ENCODE assay signal across 9 mouse cellular contexts in the genomic region with DNA sequence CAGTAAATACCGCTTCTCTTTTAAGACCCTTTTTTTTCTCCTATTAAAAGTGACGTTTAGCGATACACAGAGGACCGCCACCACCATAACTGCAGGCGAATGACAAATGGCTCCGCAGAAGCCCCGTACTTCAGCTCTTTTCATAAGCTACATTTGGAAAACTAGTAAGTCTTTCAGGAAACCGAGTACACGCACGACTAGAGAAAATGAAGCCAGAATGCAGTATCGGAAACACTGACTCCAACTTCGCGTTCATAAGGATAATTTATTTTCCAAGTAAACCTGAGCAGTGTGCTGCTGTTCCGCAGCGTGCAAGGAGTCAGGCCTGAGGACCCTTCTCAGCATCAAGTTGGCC.
A peak's percentile ranks its signal among the peaks of the same experiment; 100 is the strongest.
DNase-seq lines count a peak whose midpoint lies in the region; ATAC-seq and TF ChIP-seq lines count a peak whose summit lies in the region.
"Had no signal": no experiment of that assay in that cellular context is flagged by ENCODE, and none has a peak within 500 bp of the region (broad histone marks: within the 10 kb centered on the region; RNA-seq: fewer than 3 reads in every experiment).

No protein-coding gene starts in this region.

- H3K27ac ChIP-seq in kidney, embryonic 14.5 days (ENCODE audit: low read depth, low read length), result no peak overlapping the region
- no peak overlapping the region for H3K27ac ChIP-seq in hindbrain, embryonic 16.5 days (ENCODE audit: low read depth, low read length)
- no peak overlapping the region for H3K27ac ChIP-seq in midbrain, postnatal 0 days (ENCODE audit: low read depth, low read length)

- ATAC-seq in kidney, embryonic 14.5 days (ENCODE audit: low FRiP score, low TSS enrichment), result 0 out of 2 replicates have a peak, but pooled peaks have one; percentile 24
- peak; percentile 42; the same call in 1 of the 2 replicates for ATAC-seq in hindbrain, embryonic 16.5 days
- no peak for ATAC-seq in midbrain, postnatal 0 days (ENCODE audit: low FRiP score)

- H3K27me3 ChIP-seq in kidney, embryonic 14.5 days (ENCODE audit: control insufficient read depth, insufficient read depth, low read length), result peaks cover 4% of the 10 kb centered on the region; the same call in 1 of the 2 replicates
- no peaks in the 10 kb centered on the region for H3K27me3 ChIP-seq in hindbrain, embryonic 16.5 days (replicated peaks; ENCODE audit: control insufficient read depth, insufficient read depth, low read length)
- H3K27me3 ChIP-seq in midbrain, postnatal 0 days (ENCODE audit: insufficient read depth, low read length), result no peaks in the 10 kb centered on the region; the same call in 1 of the 2 replicates

- peak overlapping the region; percentile 84 for H3K4me2 ChIP-seq in kidney, embryonic 14.5 days (replicated peaks; ENCODE audit: low read depth, low read length)
- peak overlapping the region; percentile 97 for H3K4me2 ChIP-seq in hindbrain, embryonic 16.5 days (ENCODE audit: low read length)
- H3K4me2 ChIP-seq in midbrain, postnatal 0 days (ENCODE audit: low read depth, low read length, poor library complexity, severe bottlenecking), result peak overlapping the region; percentile 80

- H3K9me3 ChIP-seq in kidney, embryonic 14.5 days (ENCODE audit: control insufficient read depth, low read length), result no peaks in the 10 kb centered on the region
- H3K9me3 ChIP-seq in hindbrain, embryonic 16.5 days (ENCODE audit: control insufficient read depth, low read length), result no peaks in the 10 kb centered on the region
- no peaks in the 10 kb centered on the region for H3K9me3 ChIP-seq in midbrain, postnatal 0 days (ENCODE audit: low read length)

- WGBS in kidney, embryonic 14.5 days, result 8% methylated on average over 15 of the region's 15 CpGs
- WGBS in hindbrain, embryonic 16.5 days, result 11% methylated on average over 15 of the region's 15 CpGs
- 8% methylated on average over 15 of the region's 15 CpGs for WGBS in midbrain, postnatal 0 days

- peak overlapping the region; percentile 45 for H3K4me3 ChIP-seq in kidney, embryonic 14.5 days (ENCODE audit: low read length)
- peak overlapping the region; percentile 52 for H3K4me3 ChIP-seq in hindbrain, embryonic 16.5 days (ENCODE audit: low read length)
- H3K4me3 ChIP-seq in midbrain, postnatal 0 days (ENCODE audit: low read depth, low read length), result peak overlapping the region; percentile 46

- H3K36me3 ChIP-seq in kidney, embryonic 14.5 days (ENCODE audit: control insufficient read depth, insufficient read depth, low read length), result no peaks in the 10 kb centered on the region
- H3K36me3 ChIP-seq in hindbrain, embryonic 16.5 days (ENCODE audit: control insufficient read depth, insufficient read depth, low read length), result no peaks in the 10 kb centered on the region
- no peaks in the 10 kb centered on the region for H3K36me3 ChIP-seq in midbrain, postnatal 0 days (ENCODE audit: insufficient read depth, low read length)

- no peaks in the 10 kb centered on the region for H3K4me1 ChIP-seq in kidney, embryonic 14.5 days (ENCODE audit: control insufficient read depth, insufficient read depth, low read length)
- no peaks in the 10 kb centered on the region for H3K4me1 ChIP-seq in hindbrain, embryonic 16.5 days (ENCODE audit: control insufficient read depth, insufficient read depth, low read depth, low read length)
- no peaks in the 10 kb centered on the region for H3K4me1 ChIP-seq in midbrain, postnatal 0 days (ENCODE audit: insufficient read depth, low read length)

- no peak for TF ChIP-seq CTCF in midbrain, postnatal 0 days (IDR thresholded peaks at IDR 0.05)

- peak overlapping the region; percentile 42; the same call in 1 of the 2 replicates for H3K9ac ChIP-seq in kidney, embryonic 14.5 days (ENCODE audit: low read depth, low read length)
- H3K9ac ChIP-seq in hindbrain, embryonic 16.5 days (ENCODE audit: low read depth, low read length), result peak overlapping the region; percentile 51
- H3K9ac ChIP-seq in midbrain, postnatal 0 days (replicated peaks; ENCODE audit: low read length, poor library complexity, severe bottlenecking), result peak overlapping the region; percentile 42

- no peak for DNase-seq in kidney, postnatal 4 days
- peak; percentile 42 for DNase-seq in embryo, embryonic 9.5 days (ENCODE audit: extremely low spot score)
- DNase-seq in midbrain, postnatal 0 days (ENCODE audit: low spot score), result peak; percentile 22
- no peak for DNase-seq in adrenal gland, adult 18-20 months (ENCODE audit: low spot score in 2 of 2)
- DNase-seq in gastrocnemius, postnatal 14 days, result no peak
- DNase-seq in right cerebral cortex, postnatal 36 days (ENCODE audit: low spot score in 2 of 2), result no peak
- DNase-seq: cerebellum, adult 11 months had no signal

- intact Hi-C loops in gastrocnemius, postnatal 14 days (cut with DNase I; ENCODE audit: low total_unique reads), result no loop called here

Comparison
In these comparisons a context has a peak if more than half of its experiments do, and no peak if none do; other contexts are left out.
1. DNase-seq: peak in embryo, embryonic 9.5 days (single experiment) and midbrain, postnatal 0 days (single experiment); none in kidney, postnatal 4 days (0 of 2), adrenal gland, adult 18-20 months (0 of 2), gastrocnemius, postnatal 14 days (single experiment) and right cerebral cortex, postnatal 36 days (0 of 2).
2. Peak in every context shown above with its lines, with median percentiles within 50 percentile points of each other: H3K4me2 ChIP-seq, H3K4me3 ChIP-seq and H3K9ac ChIP-seq.